Mouse (Mus musculus) inflammation-experienced regulatory T-cells (primary cell): ENCODE measurements around the gene Prkar2a. TPM values are rescaled to one million over a fixed set of nuclear protein-coding genes. Genes with fewer than 3 reads are reported as not detected.

Source experiments
- polyA plus RNA-seq, 2 experiments: library from polyadenylated mRNA; unstranded; fragments of 100-300 nt; shearing (Covaris generic); gene quantifications; one replicate each; pipeline ENCODE4 v1.2.1; 2017

Prkar2a gene
- polyA plus RNA-seq = 10 to 100 TPM; 11.9 to 32.9 TPM

GRCm38 (mm10) chr9:108689106-108689505, at the start of gene Prkar2a:
Prkar2a (plus strand) TSS chr9:108689314.

GRCm38 (mm10) chr9:108648611-108649560, 40.2 kb upstream of the Prkar2a start, which contains the start of gene Arih2:
Arih2 (minus strand) TSS chr9:108649386.

GRCm38 (mm10) chr9:108661677-108662612, 27.2 kb upstream of the Prkar2a start, which contains the start of gene Slc25a20:
Slc25a20 (plus strand) TSS chr9:108662088.

GRCm38 (mm10) chr9:108783548-108784463, 94.7 kb downstream of the Prkar2a start, which contains the start of gene Ip6k2:
Ip6k2 (plus strand) TSS chr9:108783796.

Other genes with a start within 250 kb of the Prkar2a start
- gene Ccdc71, start 228.8 kb upstream of the Prkar2a start, polyA plus RNA-seq = 10 to 100 TPM; 41.9 to 48.2 TPM
- 1 to 10 TPM; 8.2 to 8.3 TPM for gene Klhdc8b, start 227.7 kb upstream of the Prkar2a start, polyA plus RNA-seq
- gene Lamb2, start 209.6 kb upstream of the Prkar2a start, polyA plus RNA-seq = 1 to 10 TPM in 1 of 2 experiments, under 1 TPM in 1; 0.57 to 4.7 TPM
- 100 to 1,000 TPM; 116 to 142 TPM for gene Usp19, start 198.7 kb upstream of the Prkar2a start, polyA plus RNA-seq
- 100 to 1,000 TPM in 1 of 2 experiments, 10 to 100 TPM in 1; 78.1 to 104 TPM for gene Qars, start 181.6 kb upstream of the Prkar2a start, polyA plus RNA-seq
- gene Qrich1, start 172.5 kb upstream of the Prkar2a start, polyA plus RNA-seq = 100 to 1,000 TPM; 143 to 144 TPM
- 10 to 100 TPM; 65.6 to 70.4 TPM for gene Impdh2, start 129.0 kb upstream of the Prkar2a start, polyA plus RNA-seq
- gene Ndufaf3, start 121.9 kb upstream of the Prkar2a start, polyA plus RNA-seq = 10 to 100 TPM; 64.1 to 70.8 TPM
- gene Dalrd3, start 119.4 kb upstream of the Prkar2a start, polyA plus RNA-seq = 100 to 1,000 TPM; 102 to 133 TPM
- 10 to 100 TPM; 56.5 to 71.2 TPM for gene Wdr6, start 110.6 kb upstream of the Prkar2a start, polyA plus RNA-seq
- 10 to 100 TPM; 10.1 to 18.2 TPM for gene P4htm, start 91.6 kb upstream of the Prkar2a start, polyA plus RNA-seq
- gene Arih2, start 39.9 kb upstream of the Prkar2a start, polyA plus RNA-seq = 10 to 100 TPM; 73.3 to 80.5 TPM
- gene Slc25a20, start 27.2 kb upstream of the Prkar2a start, polyA plus RNA-seq = 10 to 100 TPM; 40.7 to 49.3 TPM
- 10 to 100 TPM; 13.1 to 13.8 TPM for gene Ip6k2, start 94.5 kb downstream of the Prkar2a start, polyA plus RNA-seq
- gene Nckipsd, start 119.1 kb downstream of the Prkar2a start, polyA plus RNA-seq = 10 to 100 TPM; 15.6 to 21.2 TPM
- under 1 TPM; 0.04 to 0.64 TPM for gene Celsr3, start 137.0 kb downstream of the Prkar2a start, polyA plus RNA-seq
- 10 to 100 TPM; 14.3 to 22.6 TPM for gene Slc26a6, start 164.0 kb downstream of the Prkar2a start, polyA plus RNA-seq
- not detected for gene Tmem89, start 225.3 kb downstream of the Prkar2a start, polyA plus RNA-seq
- gene Uqcrc1, start 247.3 kb downstream of the Prkar2a start, polyA plus RNA-seq = 100 to 1,000 TPM; 280 to 352 TPM